Mouse (Mus musculus) lung, postnatal 0 days (tissue): Measurements from ENCODE around the gene Pjvk.

Source experiments
- CTCF ChIP-seq: IDR thresholded peaks from 2 replicates; pipeline ENCODE4 v1.5.1; 2016; ENCODE audit warnings: antibody characterized with exemption, mild to moderate bottlenecking
- EP300 ChIP-seq: IDR thresholded peaks from 2 replicates; pipeline ENCODE4 v1.6.1; 2016; ENCODE audit warnings: antibody characterized with exemption, mild to moderate bottlenecking, control low read depth

GRCm38 (mm10) chr2:76676401-76677226 lies 28.3 kb downstream of the Pjvk start:
- TF ChIP-seq EP300 (no peak), CTCF (no peak)
